Mouse (Mus musculus) lung, postnatal 0 days (tissue): ENCODE results near the gene Bmp8b. TPM values are rescaled to one million over a fixed set of nuclear protein-coding genes. Genes with fewer than 3 reads are reported as not detected.

Experiments used
- ATAC-seq: fragments of 200-750 bp; cut with Nextera tagmentation; 2 replicates; pipeline ENCODE4 v1.8.0; 2017; ENCODE audit warnings: moderate library complexity
- DNase-seq: peaks from one replicate; pipeline ENCODE4 v3.0.0-alpha.2; 2016; ENCODE audit warnings: low spot score
- H3K27ac ChIP-seq: fragments of 300-500 bp; sonication (generic); 2 replicates; pipeline ENCODE4 v1.5.1; 2014; ENCODE audit warnings: antibody characterized with exemption, mild to moderate bottlenecking, low read length, mixed read lengths
- H3K27me3 ChIP-seq: fragments of 300-500 bp; sonication (generic); replicated peaks from 2 replicates; pipeline ENCODE4 v1.6.1; 2014; ENCODE audit warnings: low read length, mixed read lengths; ENCODE audit not compliant: insufficient read depth
- H3K36me3 ChIP-seq: fragments of 300-500 bp; sonication (generic); 2 replicates; pipeline ENCODE4 v1.6.1; 2014; ENCODE audit warnings: low read length, mixed read lengths; ENCODE audit not compliant: insufficient read depth
- H3K4me1 ChIP-seq: fragments of 300-500 bp; sonication (generic); 2 replicates; pipeline ENCODE4 v1.6.1; 2014; ENCODE audit warnings: antibody characterized with exemption, low read depth, low read length, mixed read lengths; ENCODE audit not compliant: insufficient read depth
- H3K4me2 ChIP-seq: fragments of 300-500 bp; sonication (generic); replicated peaks from 2 replicates; pipeline ENCODE4 v1.6.1; 2014; ENCODE audit warnings: low read depth, mild to moderate bottlenecking, low read length, moderate library complexity, mixed read lengths
- H3K4me3 ChIP-seq: fragments of 300-500 bp; sonication (generic); 2 replicates; pipeline ENCODE4 v1.5.1; 2014; ENCODE audit warnings: low read depth, low read length
- H3K9ac ChIP-seq: fragments of 300-500 bp; sonication (generic); replicated peaks from 2 replicates; pipeline ENCODE4 v1.6.1; 2014; ENCODE audit warnings: low read depth, mild to moderate bottlenecking
- H3K9me3 ChIP-seq: fragments of 300-500 bp; sonication (generic); 2 replicates; pipeline ENCODE4 v1.6.1; 2016; ENCODE audit warnings: low read length, mixed read lengths
- CTCF ChIP-seq: IDR thresholded peaks from 2 replicates; pipeline ENCODE4 v1.5.1; 2016; ENCODE audit warnings: antibody characterized with exemption, mild to moderate bottlenecking
- EP300 ChIP-seq: IDR thresholded peaks from 2 replicates; pipeline ENCODE4 v1.6.1; 2016; ENCODE audit warnings: antibody characterized with exemption, mild to moderate bottlenecking, control low read depth
- WGBS: fragments of 180-500 bp; shearing (Covaris S2); extraction: QIAGEN DNeasy Blood & Tissue Kit; methylation state at CpG from one replicate; pipeline ENCODE4 v1.1.7; 2014; 5-methylcytosine and 5-hydroxymethylcytosine counted together
- polyA plus RNA-seq: library from polyadenylated mRNA; unstranded; fragments of >200 nt; fragmentation: Nextera tagmentation; extraction: Ambion mirVana; gene quantifications from 2 replicates; pipeline ENCODE4 v1.2.1, GENCODE M21; 2015

Gene Bmp8b
- polyA plus RNA-seq, 1 experiment from 2014 or later, result 0.57 TPM

DNA sequence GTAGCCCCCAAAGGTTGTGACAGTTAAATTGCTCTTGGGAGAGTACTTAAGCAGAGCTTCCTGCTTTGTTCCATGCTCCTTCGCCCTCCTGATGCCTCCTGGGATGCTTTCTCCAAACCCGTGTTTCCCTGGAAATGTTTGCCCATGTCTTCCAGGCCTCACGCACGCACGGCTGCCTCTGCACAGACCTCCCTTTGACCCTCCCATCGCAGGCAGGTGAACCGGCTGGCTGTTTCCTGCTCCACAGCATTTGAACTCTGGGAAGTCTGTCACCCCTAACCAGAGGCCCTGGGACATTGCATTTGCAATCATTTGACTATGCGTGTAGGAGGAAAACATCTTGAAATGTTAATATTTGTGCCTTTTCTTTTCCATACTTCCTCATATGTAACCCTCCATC is 28.0 kb upstream of the Bmp8b start:
- H3K36me3 ChIP-seq, result no peaks in the 10 kb centered on the region
- TF ChIP-seq CTCF (no peak), EP300 (no peak)
- no peaks in the 10 kb centered on the region for H3K27me3 ChIP-seq
- WGBS, result 54% methylated on average over 8 of the region's 8 CpGs
- H3K9ac ChIP-seq, result no peak overlapping the region
- H3K4me3 ChIP-seq, result no peak overlapping the region
- H3K9me3 ChIP-seq, result no peaks in the 10 kb centered on the region
- DNase-seq (no peak), ATAC-seq (no peak)
- H3K27ac ChIP-seq, result no peak overlapping the region
- no peaks in the 10 kb centered on the region for H3K4me1 ChIP-seq
- no peak overlapping the region for H3K4me2 ChIP-seq

DNA sequence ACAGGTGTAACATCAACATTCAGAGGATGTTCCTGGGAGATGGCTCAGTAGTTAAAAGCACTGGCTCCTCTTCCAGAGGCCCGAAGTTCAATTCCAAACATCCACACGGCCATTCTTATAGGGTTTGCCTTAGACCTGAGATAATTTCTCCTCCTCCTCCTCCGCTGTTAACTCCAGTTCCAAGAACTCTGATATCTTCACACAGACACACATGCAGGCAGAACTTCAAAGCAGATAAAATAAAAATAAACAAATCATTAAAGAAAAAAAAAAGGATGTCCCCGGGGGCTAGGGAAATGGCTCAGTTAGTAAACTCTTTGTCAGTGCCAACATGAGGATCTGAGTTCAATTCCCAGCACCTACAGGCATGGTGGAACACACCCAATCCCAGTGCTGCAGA is 26.7 kb upstream of the Bmp8b start:
- no peak overlapping the region for H3K27ac ChIP-seq
- H3K4me3 ChIP-seq, result no peak overlapping the region
- WGBS, result 49% methylated on average over 4 of the region's 4 CpGs
- no peaks in the 10 kb centered on the region for H3K4me1 ChIP-seq
- H3K27me3 ChIP-seq, result no peaks in the 10 kb centered on the region
- ATAC-seq (no peak), DNase-seq (no peak)
- H3K9ac ChIP-seq, result no peak overlapping the region
- H3K36me3 ChIP-seq, result no peaks in the 10 kb centered on the region
- no peaks in the 10 kb centered on the region for H3K9me3 ChIP-seq
- no peak overlapping the region for H3K4me2 ChIP-seq
- no peak for TF ChIP-seq EP300
- no peak for TF ChIP-seq CTCF

DNA sequence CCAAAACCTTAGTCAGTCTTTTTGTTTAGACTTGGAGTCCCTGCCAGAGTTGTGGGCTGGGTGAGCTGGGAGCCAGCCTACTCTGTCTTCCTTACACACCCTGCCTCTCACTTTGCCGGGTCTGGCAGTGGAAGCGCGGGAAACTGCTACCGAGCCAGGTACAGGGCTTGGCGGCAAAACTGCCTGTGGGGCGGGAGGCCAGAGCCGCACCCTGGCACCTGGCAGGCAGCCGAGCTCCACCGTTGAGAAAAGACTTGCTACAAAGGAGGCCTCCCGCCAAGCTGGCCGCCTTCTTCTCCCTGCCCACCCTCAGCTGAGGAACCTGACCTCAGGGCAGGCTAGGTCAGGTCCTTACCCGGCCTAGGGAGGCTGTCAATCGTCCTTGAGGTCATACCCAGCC is 24.2 kb upstream of the Bmp8b start:
- Histone ChIP-seq H3K9me3 (no peaks in the 10 kb centered on the region), H3K27ac (no peak overlapping the region), H3K9ac (no peak overlapping the region), H3K36me3 (no peaks in the 10 kb centered on the region), H3K27me3 (no peaks in the 10 kb centered on the region), H3K4me1 (no peaks in the 10 kb centered on the region), H3K4me3 (no peak overlapping the region), H3K4me2 (no peak overlapping the region)
- TF ChIP-seq CTCF (no peak), EP300 (no peak)
- 23% methylated on average over 13 of the region's 13 CpGs for WGBS
- peak; percentile 23; the same call in 1 of the 2 replicates for ATAC-seq
- DNase-seq, result peak; percentile 44

DNA sequence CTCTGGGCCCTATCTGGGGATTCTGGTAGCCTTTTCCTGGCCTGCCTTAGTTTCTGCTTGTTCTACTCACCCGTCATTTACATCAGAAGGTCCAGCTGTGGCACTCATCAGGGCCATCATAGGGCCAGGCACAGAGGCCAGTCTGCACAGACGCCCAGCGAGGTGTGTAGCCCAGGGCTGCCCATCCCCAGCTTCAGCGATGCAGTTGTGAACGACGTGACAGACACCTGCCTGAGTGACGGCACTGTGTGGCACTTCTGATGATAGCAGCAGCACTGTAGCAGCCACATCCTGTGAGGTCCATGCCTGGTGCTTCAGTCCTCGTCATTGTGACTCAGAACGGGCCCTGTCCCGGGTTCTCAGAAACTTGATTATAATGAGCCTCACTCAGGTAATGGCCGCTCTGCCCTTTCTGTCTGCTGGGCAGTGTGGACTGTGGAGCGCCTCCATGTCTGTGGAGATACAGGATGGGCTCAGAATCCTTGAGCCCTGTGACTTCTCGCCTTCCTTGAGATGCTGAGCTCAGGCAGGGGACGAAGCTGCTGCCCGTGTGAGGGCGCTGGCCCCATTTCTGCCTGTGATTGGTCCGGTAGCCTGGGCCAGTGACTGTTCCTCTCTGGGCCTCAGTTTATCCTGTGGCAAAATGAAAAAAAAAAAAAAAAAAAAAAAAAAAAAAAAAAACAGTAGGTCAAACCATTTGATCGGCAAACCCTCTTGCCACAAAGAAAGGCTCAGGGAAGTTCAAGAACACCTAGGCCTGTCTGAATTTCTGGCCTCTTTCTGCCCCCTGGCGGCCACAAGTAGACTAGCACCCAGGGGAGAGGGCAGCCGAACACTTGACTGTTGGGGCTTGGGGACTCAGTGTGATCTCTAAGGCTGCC is 22.4 kb upstream of the Bmp8b start:
- Histone ChIP-seq H3K27ac (no peak overlapping the region), H3K9ac (no peak overlapping the region), H3K4me1 (no peaks in the 10 kb centered on the region), H3K9me3 (no peaks in the 10 kb centered on the region), H3K36me3 (no peaks in the 10 kb centered on the region), H3K27me3 (no peaks in the 10 kb centered on the region), H3K4me3 (no peak overlapping the region), H3K4me2 (no peak overlapping the region)
- ATAC-seq (peak; percentile 44; the same call in 1 of the 2 replicates), DNase-seq (peak; percentile 82)
- WGBS, result 72% methylated on average over 20 of the region's 20 CpGs
- TF ChIP-seq EP300, result no peak
- TF ChIP-seq CTCF, result peak; percentile 89

DNA sequence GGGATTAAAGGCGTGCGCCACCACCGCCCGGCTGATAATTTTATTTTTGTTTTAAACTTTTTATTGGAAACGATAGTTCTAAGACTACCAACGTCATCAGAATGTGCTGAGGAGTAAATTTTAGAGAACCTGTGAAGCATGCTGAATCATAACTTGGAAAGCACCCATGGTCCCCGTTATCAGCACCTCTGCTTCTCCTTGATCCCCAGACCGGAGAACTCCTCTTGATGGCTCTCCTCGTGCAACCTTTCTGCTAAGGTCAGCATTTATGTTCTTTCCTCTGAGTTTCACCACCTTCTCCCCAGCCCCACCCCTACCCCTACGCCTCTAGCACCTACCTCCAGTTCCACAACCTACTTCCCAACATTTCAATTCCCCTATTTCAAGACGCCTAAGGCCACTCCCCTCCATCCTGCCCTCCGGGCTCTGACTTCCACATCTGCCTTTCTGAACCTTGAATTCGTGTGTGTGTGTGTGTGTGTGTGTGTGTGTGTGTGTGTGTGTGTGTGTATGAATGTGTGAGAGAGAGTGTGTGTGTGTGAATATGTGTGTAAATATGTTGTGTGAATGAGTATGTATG is 21.6 kb upstream of the Bmp8b start:
- H3K27ac ChIP-seq, result no peak overlapping the region
- H3K4me1 ChIP-seq, result no peaks in the 10 kb centered on the region
- WGBS, result 61% methylated on average over 13 of the region's 13 CpGs
- TF ChIP-seq EP300, result no peak
- TF ChIP-seq CTCF, result no peak
- H3K4me2 ChIP-seq, result no peak overlapping the region
- no peak overlapping the region for H3K4me3 ChIP-seq
- ATAC-seq (0 out of 2 replicates have a peak, but pooled peaks have one; percentile 12), DNase-seq (no peak)
- no peaks in the 10 kb centered on the region for H3K27me3 ChIP-seq
- H3K36me3 ChIP-seq, result no peaks in the 10 kb centered on the region
- no peak overlapping the region for H3K9ac ChIP-seq
- H3K9me3 ChIP-seq, result no peaks in the 10 kb centered on the region

DNA sequence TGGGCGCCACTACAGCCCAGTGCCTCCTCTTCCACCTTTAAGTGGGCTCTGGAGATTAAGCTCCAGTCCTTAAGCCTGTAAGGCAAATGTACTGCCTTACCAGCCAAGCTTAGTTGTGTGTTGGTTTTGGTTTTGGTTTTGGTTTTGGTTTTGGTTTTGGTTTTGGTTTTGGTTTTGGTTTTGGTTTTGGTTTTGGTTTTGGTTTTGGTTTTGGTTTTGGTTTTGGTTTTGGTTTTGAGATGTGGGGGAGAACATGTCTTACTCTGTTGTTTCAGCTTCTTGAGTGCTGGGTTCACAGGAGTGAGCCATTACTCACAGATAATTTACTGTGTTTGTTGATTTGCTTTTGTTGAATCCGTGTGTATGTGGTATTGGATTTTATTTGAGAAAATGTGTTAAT is 19.7 kb upstream of the Bmp8b start:
- Histone ChIP-seq H3K4me3 (no peak overlapping the region), H3K36me3 (no peaks in the 10 kb centered on the region), H3K27ac (no peak overlapping the region), H3K4me2 (no peak overlapping the region), H3K27me3 (no peaks in the 10 kb centered on the region), H3K9me3 (no peaks in the 10 kb centered on the region), H3K4me1 (no peaks in the 10 kb centered on the region), H3K9ac (no peak overlapping the region)
- WGBS, result 67% methylated on average over 2 of the region's 2 CpGs
- DNase-seq, result no peak
- TF ChIP-seq CTCF (no peak), EP300 (no peak)
- no peak for ATAC-seq
